Mouse (Mus musculus): ENCODE measurements around the gene Il7r. TPM values are rescaled to one million over a fixed set of nuclear protein-coding genes. Genes with fewer than 3 reads are reported as not detected.

The Il7r gene
- total RNA-seq (2014; rRNA removed) (0.05 TPM in 1 of 2 replicates, not detected in the other), polyA plus RNA-seq (2015; fragmentation: Nextera tagmentation; extraction: Ambion mirVana) (not detected in 2 replicates)

GRCm38 (mm10) chr15:9530076-9530475, at the start of gene Il7r:
TSS of gene Il7r (minus strand) at chr15:9530176.
- no peaks in the 10 kb centered on the region for H3K4me1 ChIP-seq (ENCODE audit: insufficient read depth)
- no peaks in the 10 kb centered on the region for H3K27me3 ChIP-seq (ENCODE audit: insufficient read depth, low read length)
- no peak within 1 kb of the TSS for H3K4me2 ChIP-seq (ENCODE audit: low read depth)
- DNase-seq (no peak), ATAC-seq (no peak)
- WGBS = 81% methylated on average over 4 of the region's 4 CpGs
- H3K4me3 ChIP-seq (ENCODE audit: low read depth, low read length) = no peak within 1 kb of the TSS
- no peak for TF ChIP-seq CTCF (IDR thresholded peaks at IDR 0.05; ENCODE audit: low read depth)
- H3K9ac ChIP-seq = no peak within 1 kb of the TSS
- no peaks in the 10 kb centered on the region for H3K9me3 ChIP-seq (ENCODE audit: low read length)
- H3K36me3 ChIP-seq (ENCODE audit: insufficient read depth) = no peaks in the 10 kb centered on the region
- no peak within 1 kb of the TSS for H3K27ac ChIP-seq (ENCODE audit: low read depth, low read length)

- no peak overlapping the region for H3K9ac ChIP-seq
- H3K27ac ChIP-seq (ENCODE audit: low read depth, low read length) = no peak overlapping the region
- H3K4me3 ChIP-seq (ENCODE audit: low read depth, low read length) = no peak overlapping the region
- no peaks in the 10 kb centered on the region for H3K9me3 ChIP-seq (ENCODE audit: low read length)
- no peaks in the 10 kb centered on the region for H3K27me3 ChIP-seq (ENCODE audit: insufficient read depth, low read length)
- no peak for ATAC-seq
- no peaks in the 10 kb centered on the region for H3K36me3 ChIP-seq (ENCODE audit: insufficient read depth)
- no peaks in the 10 kb centered on the region for H3K4me1 ChIP-seq (ENCODE audit: insufficient read depth)
- no peak overlapping the region for H3K4me2 ChIP-seq (ENCODE audit: low read depth)
- no peak for DNase-seq
- TF ChIP-seq CTCF (IDR thresholded peaks at IDR 0.05; ENCODE audit: low read depth) = peak; percentile 25
- 82% methylated on average over 4 of the region's 4 CpGs for WGBS
Observed at GRCm38 (mm10) chr15:9577303-9577702, 47.3 kb upstream of the Il7r start.

- no peak overlapping the region for H3K27ac ChIP-seq (ENCODE audit: low read depth, low read length)
- H3K4me3 ChIP-seq (ENCODE audit: low read depth, low read length) = no peak overlapping the region
- no peak for TF ChIP-seq CTCF (IDR thresholded peaks at IDR 0.05; ENCODE audit: low read depth)
- 88% methylated on average over 5 of the region's 5 CpGs for WGBS
- no peaks in the 10 kb centered on the region for H3K27me3 ChIP-seq (ENCODE audit: insufficient read depth, low read length)
- H3K9me3 ChIP-seq (ENCODE audit: low read length) = no peaks in the 10 kb centered on the region
- no peak overlapping the region for H3K4me2 ChIP-seq (ENCODE audit: low read depth)
- no peak for DNase-seq
- no peaks in the 10 kb centered on the region for H3K36me3 ChIP-seq (ENCODE audit: insufficient read depth)
- no peak overlapping the region for H3K9ac ChIP-seq
- H3K4me1 ChIP-seq (ENCODE audit: insufficient read depth) = no peaks in the 10 kb centered on the region
- ATAC-seq = no peak
Observed at GRCm38 (mm10) chr15:9574796-9575195, 44.8 kb upstream of the Il7r start.

- H3K36me3 ChIP-seq (ENCODE audit: insufficient read depth) = no peaks in the 10 kb centered on the region
- no peaks in the 10 kb centered on the region for H3K4me1 ChIP-seq (ENCODE audit: insufficient read depth)
- no peak for TF ChIP-seq CTCF (IDR thresholded peaks at IDR 0.05; ENCODE audit: low read depth)
- no peaks in the 10 kb centered on the region for H3K9me3 ChIP-seq (ENCODE audit: low read length)
- DNase-seq = no peak
- H3K4me2 ChIP-seq (ENCODE audit: low read depth) = no peak overlapping the region
- ATAC-seq = no peak
- H3K27ac ChIP-seq (ENCODE audit: low read depth, low read length) = no peak overlapping the region
- no peak overlapping the region for H3K4me3 ChIP-seq (ENCODE audit: low read depth, low read length)
- H3K9ac ChIP-seq = no peak overlapping the region
- WGBS = 85% methylated on average over 4 of the region's 4 CpGs
- no peaks in the 10 kb centered on the region for H3K27me3 ChIP-seq (ENCODE audit: insufficient read depth, low read length)
Observed at GRCm38 (mm10) chr15:9573361-9573760, 43.4 kb upstream of the Il7r start.

- no peak overlapping the region for H3K9ac ChIP-seq
- no peaks in the 10 kb centered on the region for H3K9me3 ChIP-seq (ENCODE audit: low read length)
- H3K4me1 ChIP-seq (ENCODE audit: insufficient read depth) = no peaks in the 10 kb centered on the region
- H3K27me3 ChIP-seq (ENCODE audit: insufficient read depth, low read length) = no peaks in the 10 kb centered on the region
- no peak for ATAC-seq
- H3K4me2 ChIP-seq (ENCODE audit: low read depth) = no peak overlapping the region
- 93% methylated on average over 7 of the region's 7 CpGs for WGBS
- H3K27ac ChIP-seq (ENCODE audit: low read depth, low read length) = no peak overlapping the region
- no peak for DNase-seq
- no peak overlapping the region for H3K4me3 ChIP-seq (ENCODE audit: low read depth, low read length)
- no peaks in the 10 kb centered on the region for H3K36me3 ChIP-seq (ENCODE audit: insufficient read depth)
- TF ChIP-seq CTCF (IDR thresholded peaks at IDR 0.05; ENCODE audit: low read depth) = no peak
Observed at GRCm38 (mm10) chr15:9572664-9573063, 42.7 kb upstream of the Il7r start.

- no peaks in the 10 kb centered on the region for H3K4me1 ChIP-seq (ENCODE audit: insufficient read depth)
- no peak overlapping the region for H3K27ac ChIP-seq (ENCODE audit: low read depth, low read length)
- no peaks in the 10 kb centered on the region for H3K27me3 ChIP-seq (ENCODE audit: insufficient read depth, low read length)
- H3K4me2 ChIP-seq (ENCODE audit: low read depth) = no peak overlapping the region
- ATAC-seq = no peak
- no peak overlapping the region for H3K4me3 ChIP-seq (ENCODE audit: low read depth, low read length)
- no peak for TF ChIP-seq CTCF (IDR thresholded peaks at IDR 0.05; ENCODE audit: low read depth)
- H3K36me3 ChIP-seq (ENCODE audit: insufficient read depth) = no peaks in the 10 kb centered on the region
- no peak for DNase-seq
- no peak overlapping the region for H3K9ac ChIP-seq
- no peaks in the 10 kb centered on the region for H3K9me3 ChIP-seq (ENCODE audit: low read length)
- WGBS = 93% methylated on average over 2 of the region's 2 CpGs
Observed at GRCm38 (mm10) chr15:9571896-9572295, 41.9 kb upstream of the Il7r start.

- Histone ChIP-seq H3K4me3 (ENCODE audit: low read depth, low read length) (no peak overlapping the region), H3K9ac (no peak overlapping the region), H3K4me2 (ENCODE audit: low read depth) (no peak overlapping the region), H3K27me3 (ENCODE audit: insufficient read depth, low read length) (no peaks in the 10 kb centered on the region), H3K4me1 (ENCODE audit: insufficient read depth) (no peaks in the 10 kb centered on the region), H3K36me3 (ENCODE audit: insufficient read depth) (no peaks in the 10 kb centered on the region), H3K9me3 (ENCODE audit: low read length) (no peaks in the 10 kb centered on the region), H3K27ac (ENCODE audit: low read depth, low read length) (no peak overlapping the region)
- ATAC-seq = no peak
- WGBS = 91% methylated on average over 4 of the region's 4 CpGs
- DNase-seq = no peak
- TF ChIP-seq CTCF (IDR thresholded peaks at IDR 0.05; ENCODE audit: low read depth) = no peak
Observed at GRCm38 (mm10) chr15:9567316-9567715, 37.3 kb upstream of the Il7r start.

- ATAC-seq = no peak
- H3K4me1 ChIP-seq (ENCODE audit: insufficient read depth) = no peaks in the 10 kb centered on the region
- no peak overlapping the region for H3K4me2 ChIP-seq (ENCODE audit: low read depth)
- no peaks in the 10 kb centered on the region for H3K9me3 ChIP-seq (ENCODE audit: low read length)
- no peak overlapping the region for H3K27ac ChIP-seq (ENCODE audit: low read depth, low read length)
- 79% methylated on average over 6 of the region's 6 CpGs for WGBS
- H3K27me3 ChIP-seq (ENCODE audit: insufficient read depth, low read length) = no peaks in the 10 kb centered on the region
- H3K36me3 ChIP-seq (ENCODE audit: insufficient read depth) = no peaks in the 10 kb centered on the region
- TF ChIP-seq CTCF (IDR thresholded peaks at IDR 0.05; ENCODE audit: low read depth) = no peak
- no peak overlapping the region for H3K4me3 ChIP-seq (ENCODE audit: low read depth, low read length)
- no peak for DNase-seq
- no peak overlapping the region for H3K9ac ChIP-seq
Observed at GRCm38 (mm10) chr15:9565396-9565795, 35.4 kb upstream of the Il7r start.
